Mouse (Mus musculus): Measurements from ENCODE around the gene Gm20388. TPM values are rescaled to one million over a fixed set of nuclear protein-coding genes. Genes with fewer than 3 reads are reported as not detected.
"Not testable (repeated sequence)": the region's sequence is repeated elsewhere in the genome, so short reads cannot be mapped to it uniquely, and the experiment has no call there.

The Gm20388 gene
- total and polyA plus RNA-seq, 3 experiments = 0.02 to 0.05 TPM; not detected in 1

- no peaks in the 10 kb centered on the region for H3K36me3 ChIP-seq (replicated peaks)
- no peaks in the 10 kb centered on the region for H3K27me3 ChIP-seq (ENCODE audit: insufficient read depth, low read length)
- H3K9me3 ChIP-seq (replicated peaks) = peaks cover 92% of the 10 kb centered on the region
- no peak overlapping the region for H3K4me3 ChIP-seq (ENCODE audit: low read depth, low read length)
- no peaks in the 10 kb centered on the region for H3K4me1 ChIP-seq (ENCODE audit: insufficient read depth, low read depth, low read length)
- ATAC-seq (ENCODE audit: extremely low read depth, insufficient number of reproducible peaks, low FRiP score, poor library complexity, severe bottlenecking) = no peak
- no peak for DNase-seq (ENCODE audit: low spot score)
- TF ChIP-seq POLR2AphosphoS5 (IDR thresholded peaks at IDR 0.05; ENCODE audit: insufficient replicate concordance, low read depth, low read length) = no peak
- no peak for TF ChIP-seq TAL1 (conservative IDR thresholded peaks at IDR 0.05; ENCODE audit: low read depth, low read length)
- TF ChIP-seq GATA2 (IDR thresholded peaks at IDR 0.05; ENCODE audit: borderline replicate concordance, low read depth, low read length) = no peak
- no peak for TF ChIP-seq CTCF (IDR thresholded peaks at IDR 0.05; ENCODE audit: low read depth, low read length)
- TF ChIP-seq GATA1 (IDR thresholded peaks at IDR 0.05; ENCODE audit: borderline replicate concordance, low read length) = no peak
These were observed 1527.5 kb downstream of the Gm20388 start for GRCm38 (mm10) chr8:121438111-121438510.

GRCm38 (mm10) chr8:121439351-121439750, 1528.7 kb downstream of the Gm20388 start:
- Histone ChIP-seq H3K4me3 (ENCODE audit: low read depth, low read length) (no peak overlapping the region; the same call in 1 of the 2 replicates), H3K4me1 (ENCODE audit: insufficient read depth, low read depth, low read length) (no peaks in the 10 kb centered on the region), H3K27me3 (ENCODE audit: insufficient read depth, low read length) (no peaks in the 10 kb centered on the region), H3K36me3 (replicated peaks) (no peaks in the 10 kb centered on the region), H3K9me3 (replicated peaks) (peaks cover 90% of the 10 kb centered on the region)
- TF ChIP-seq CTCF (IDR thresholded peaks at IDR 0.05; ENCODE audit: low read depth, low read length) (no peak), GATA1 (IDR thresholded peaks at IDR 0.05; ENCODE audit: borderline replicate concordance, low read length) (no peak), GATA2 (IDR thresholded peaks at IDR 0.05; ENCODE audit: borderline replicate concordance, low read depth, low read length) (no peak), POLR2AphosphoS5 (IDR thresholded peaks at IDR 0.05; ENCODE audit: insufficient replicate concordance, low read depth, low read length) (no peak), TAL1 (conservative IDR thresholded peaks at IDR 0.05; ENCODE audit: low read depth, low read length) (no peak)
- ATAC-seq (ENCODE audit: extremely low read depth, insufficient number of reproducible peaks, low FRiP score, poor library complexity, severe bottlenecking) (no peak), DNase-seq (ENCODE audit: low spot score) (no peak)

- Histone ChIP-seq H3K9me3 (replicated peaks) (peaks cover 85% of the 10 kb centered on the region), H3K4me3 (ENCODE audit: low read depth, low read length) (no peak overlapping the region), H3K27me3 (ENCODE audit: insufficient read depth, low read length) (no peaks in the 10 kb centered on the region), H3K36me3 (replicated peaks) (no peaks in the 10 kb centered on the region), H3K4me1 (ENCODE audit: insufficient read depth, low read depth, low read length) (no peaks in the 10 kb centered on the region)
- TF ChIP-seq GATA1 (IDR thresholded peaks at IDR 0.05; ENCODE audit: borderline replicate concordance, low read length) (no peak), TAL1 (conservative IDR thresholded peaks at IDR 0.05; ENCODE audit: low read depth, low read length) (no peak), CTCF (IDR thresholded peaks at IDR 0.05; ENCODE audit: low read depth, low read length) (no peak), POLR2AphosphoS5 (IDR thresholded peaks at IDR 0.05; ENCODE audit: insufficient replicate concordance, low read depth, low read length) (no peak), GATA2 (IDR thresholded peaks at IDR 0.05; ENCODE audit: borderline replicate concordance, low read depth, low read length) (no peak)
- no peak for DNase-seq (ENCODE audit: low spot score)
- no peak for ATAC-seq (ENCODE audit: extremely low read depth, insufficient number of reproducible peaks, low FRiP score, poor library complexity, severe bottlenecking)
These were observed 1532.7 kb downstream of the Gm20388 start for GRCm38 (mm10) chr8:121443361-121443760.

GRCm38 (mm10) chr8:121444521-121444920, 1533.9 kb downstream of the Gm20388 start:
- not testable (repeated sequence) for H3K27me3 ChIP-seq (ENCODE audit: insufficient read depth, low read length); ATAC-seq (ENCODE audit: extremely low read depth, insufficient number of reproducible peaks, low FRiP score, poor library complexity, severe bottlenecking); H3K36me3 ChIP-seq (replicated peaks)

GRCm38 (mm10) chr8:121445027-121445471, 1534.4 kb downstream of the Gm20388 start:
- TF ChIP-seq CTCF (IDR thresholded peaks at IDR 0.05; ENCODE audit: low read depth, low read length) (no peak), POLR2AphosphoS5 (IDR thresholded peaks at IDR 0.05; ENCODE audit: insufficient replicate concordance, low read depth, low read length) (no peak), GATA2 (IDR thresholded peaks at IDR 0.05; ENCODE audit: borderline replicate concordance, low read depth, low read length) (no peak), GATA1 (IDR thresholded peaks at IDR 0.05; ENCODE audit: borderline replicate concordance, low read length) (no peak), TAL1 (conservative IDR thresholded peaks at IDR 0.05; ENCODE audit: low read depth, low read length) (no peak)
- no peaks in the 10 kb centered on the region for H3K27me3 ChIP-seq (ENCODE audit: insufficient read depth, low read length)
- DNase-seq (ENCODE audit: low spot score) = no peak
- H3K36me3 ChIP-seq (replicated peaks) = no peaks in the 10 kb centered on the region
- H3K4me1 ChIP-seq (ENCODE audit: insufficient read depth, low read depth, low read length) = no peaks in the 10 kb centered on the region
- H3K4me3 ChIP-seq (ENCODE audit: low read depth, low read length) = no peak overlapping the region
- no peak for ATAC-seq (ENCODE audit: extremely low read depth, insufficient number of reproducible peaks, low FRiP score, poor library complexity, severe bottlenecking)
- peaks cover 82% of the 10 kb centered on the region for H3K9me3 ChIP-seq (replicated peaks)

More at GRCm38 (mm10) chr8:121444521-121444920, 1533.9 kb downstream of the Gm20388 start:
- H3K9me3 ChIP-seq (replicated peaks) = peaks cover 82% of the 10 kb centered on the region
- not testable (repeated sequence) for DNase-seq (ENCODE audit: low spot score); H3K4me3 ChIP-seq (ENCODE audit: low read depth, low read length); H3K4me1 ChIP-seq (ENCODE audit: insufficient read depth, low read depth, low read length)

GRCm38 (mm10) chr8:121446133-121446532, 1535.5 kb downstream of the Gm20388 start:
- no peak for TF ChIP-seq GATA1 (IDR thresholded peaks at IDR 0.05; ENCODE audit: borderline replicate concordance, low read length)
- no peak for TF ChIP-seq CTCF (IDR thresholded peaks at IDR 0.05; ENCODE audit: low read depth, low read length)
- no peak for TF ChIP-seq POLR2AphosphoS5 (IDR thresholded peaks at IDR 0.05; ENCODE audit: insufficient replicate concordance, low read depth, low read length)
- no peak for TF ChIP-seq GATA2 (IDR thresholded peaks at IDR 0.05; ENCODE audit: borderline replicate concordance, low read depth, low read length)
- no peak for TF ChIP-seq TAL1 (conservative IDR thresholded peaks at IDR 0.05; ENCODE audit: low read depth, low read length)
- Histone ChIP-seq H3K4me1 (ENCODE audit: insufficient read depth, low read depth, low read length) (no peaks in the 10 kb centered on the region), H3K36me3 (replicated peaks) (no peaks in the 10 kb centered on the region), H3K4me3 (ENCODE audit: low read depth, low read length) (no peak overlapping the region; the same call in 1 of the 2 replicates), H3K9me3 (replicated peaks) (peaks cover 86% of the 10 kb centered on the region), H3K27me3 (ENCODE audit: insufficient read depth, low read length) (no peaks in the 10 kb centered on the region; the same call in 1 of the 2 replicates)
- ATAC-seq (ENCODE audit: extremely low read depth, insufficient number of reproducible peaks, low FRiP score, poor library complexity, severe bottlenecking) = no peak
- no peak for DNase-seq (ENCODE audit: low spot score)

All from G1E (cell line).